Mouse (Mus musculus) lung, adult 2 months (tissue): ENCODE measurements around the gene 4930432M17Rik.

Source experiments
- CTCF ChIP-seq: fragments of 200-500 bp; IDR thresholded peaks from 2 replicates; pipeline ENCODE4 v1.5.1; 2011; ENCODE audit warnings: mild to moderate bottlenecking, low read length, control low read depth; ENCODE audit not compliant: insufficient read depth
- POLR2A ChIP-seq: fragments of 200-500 bp; IDR thresholded peaks from 2 replicates; pipeline ENCODE4 v1.6.1; 2011; ENCODE audit warnings: low read depth, mild to moderate bottlenecking, control low read depth, low read length, borderline replicate concordance; ENCODE audit errors: extremely low read depth

GRCm38 (mm10) chr3:121646364-121647048 is 24.1 kb upstream of the 4930432M17Rik start:
- TF ChIP-seq CTCF, result no peak
- TF ChIP-seq POLR2A, result no peak
